Mouse (Mus musculus) small intestine, adult 2 months (tissue): ENCODE results near the gene Tmeff2. TPM values are rescaled to one million over a fixed set of nuclear protein-coding genes. Genes with fewer than 3 reads are reported as not detected.

ENCODE experiments used
- H3K27ac ChIP-seq: fragments of 200-500 bp; 2 replicates; pipeline ENCODE4 v1.5.1; 2012; ENCODE audit warnings: low read depth, low read length, control low read depth, inconsistent platforms; ENCODE audit not compliant: insufficient read depth
- H3K27me3 ChIP-seq: fragments of 200-500 bp; 2 replicates; pipeline ENCODE4 v1.6.1; 2012; ENCODE audit warnings: mild to moderate bottlenecking, moderate library complexity, low read length, inconsistent platforms; ENCODE audit not compliant: control insufficient read depth, insufficient read depth
- H3K36me3 ChIP-seq: fragments of 200-500 bp; 2 replicates; pipeline ENCODE4 v1.6.1; 2012; ENCODE audit warnings: mild to moderate bottlenecking, low read length, control low read depth, inconsistent platforms; ENCODE audit not compliant: control insufficient read depth, insufficient read depth
- H3K4me1 ChIP-seq: fragments of 200-500 bp; 2 replicates; pipeline ENCODE4 v1.6.1; 2012; ENCODE audit warnings: low read length, inconsistent platforms, mixed read lengths; ENCODE audit not compliant: control insufficient read depth, insufficient read depth, insufficient read length
- H3K4me3 ChIP-seq: fragments of 200-500 bp; 2 replicates; pipeline ENCODE4 v1.5.1; 2012; ENCODE audit warnings: low read depth, mild to moderate bottlenecking, control low read depth, inconsistent platforms, low read length, moderate library complexity
- CTCF ChIP-seq: fragments of 200-500 bp; IDR thresholded peaks from 2 replicates; pipeline ENCODE4 v1.5.1; 2012; ENCODE audit warnings: low read depth, mild to moderate bottlenecking, control low read depth, inconsistent platforms, low read length, moderate library complexity, mixed read lengths; ENCODE audit not compliant: insufficient replicate concordance, insufficient read length; ENCODE audit errors: extremely low read depth
- POLR2A ChIP-seq: fragments of 200-500 bp; IDR thresholded peaks from 2 replicates; pipeline ENCODE4 v1.6.1; 2012; ENCODE audit warnings: low read depth, mild to moderate bottlenecking, control low read depth, inconsistent platforms, low read length, moderate library complexity
- WGBS: fragments of 180-500 bp; shearing (Covaris S2); methylation state at CpG from one replicate; pipeline ENCODE4 v1.1.7; 2018; 5-methylcytosine and 5-hydroxymethylcytosine counted together
- polyA plus RNA-seq: library from polyadenylated mRNA; depleted of rRNA; stranded (reverse); fragments of >200 nt; gene quantifications from 2 replicates; pipeline ENCODE4 v1.2.3, GENCODE M21; 2012

The Tmeff2 gene
- polyA plus RNA-seq, 1 experiment, result 0.22 TPM

- Histone ChIP-seq H3K4me3 (no peak overlapping the region), H3K27me3 (no peaks in the 10 kb centered on the region), H3K36me3 (no peaks in the 10 kb centered on the region), H3K4me1 (no peaks in the 10 kb centered on the region), H3K27ac (no peak overlapping the region)
- TF ChIP-seq CTCF (no peak), POLR2A (no peak)
- 48% methylated on average over 2 of the region's 2 CpGs for WGBS
Observed at GRCm38 (mm10) chr1:51107299-51107698, 206.9 kb downstream of the Tmeff2 start.

DNA sequence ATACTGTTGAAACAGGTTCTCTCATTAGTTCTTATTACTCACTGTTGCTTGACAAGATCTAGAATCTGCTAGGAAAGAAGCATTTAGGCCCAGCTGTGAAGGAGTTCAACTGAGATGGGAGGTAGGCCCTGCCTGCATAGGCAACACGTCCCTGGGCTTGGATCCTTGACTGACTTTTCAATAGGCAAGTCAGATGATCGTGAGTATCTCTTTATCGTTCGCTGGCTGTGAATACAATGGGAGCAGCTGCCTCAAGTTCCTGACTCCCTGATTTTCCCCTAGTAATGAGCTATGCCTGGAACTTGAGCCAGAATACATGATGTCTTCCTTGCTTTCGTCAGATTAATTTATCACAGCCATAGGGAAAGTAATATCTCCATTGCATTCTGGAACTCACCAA is 214.3 kb downstream of the Tmeff2 start:
- H3K27me3 ChIP-seq, result no peaks in the 10 kb centered on the region
- WGBS, result 88% methylated on average over 5 of the region's 5 CpGs

GRCm38 (mm10) chr1:51115761-51116160 is 215.3 kb downstream of the Tmeff2 start:
- Histone ChIP-seq H3K27me3 (no peaks in the 10 kb centered on the region), H3K27ac (no peak overlapping the region), H3K4me1 (no peaks in the 10 kb centered on the region), H3K4me3 (no peak overlapping the region), H3K36me3 (no peaks in the 10 kb centered on the region)
- WGBS, result 85% methylated on average over 5 of the region's 5 CpGs
- TF ChIP-seq CTCF (no peak), POLR2A (no peak)

More for the DNA sequence above, 214.3 kb downstream of the Tmeff2 start:
- H3K4me1 ChIP-seq, result no peaks in the 10 kb centered on the region
- H3K27ac ChIP-seq, result no peak overlapping the region
- TF ChIP-seq POLR2A (no peak), CTCF (no peak)
- H3K4me3 ChIP-seq, result no peak overlapping the region
- no peaks in the 10 kb centered on the region for H3K36me3 ChIP-seq

- Histone ChIP-seq H3K27me3 (no peaks in the 10 kb centered on the region), H3K4me3 (no peak overlapping the region), H3K27ac (no peak overlapping the region), H3K4me1 (no peaks in the 10 kb centered on the region), H3K36me3 (no peaks in the 10 kb centered on the region)
- TF ChIP-seq CTCF (no peak), POLR2A (no peak)
- WGBS, result 88% methylated on average over 2 of the region's 2 CpGs
Observed at GRCm38 (mm10) chr1:51117830-51118229, 217.4 kb downstream of the Tmeff2 start.

DNA sequence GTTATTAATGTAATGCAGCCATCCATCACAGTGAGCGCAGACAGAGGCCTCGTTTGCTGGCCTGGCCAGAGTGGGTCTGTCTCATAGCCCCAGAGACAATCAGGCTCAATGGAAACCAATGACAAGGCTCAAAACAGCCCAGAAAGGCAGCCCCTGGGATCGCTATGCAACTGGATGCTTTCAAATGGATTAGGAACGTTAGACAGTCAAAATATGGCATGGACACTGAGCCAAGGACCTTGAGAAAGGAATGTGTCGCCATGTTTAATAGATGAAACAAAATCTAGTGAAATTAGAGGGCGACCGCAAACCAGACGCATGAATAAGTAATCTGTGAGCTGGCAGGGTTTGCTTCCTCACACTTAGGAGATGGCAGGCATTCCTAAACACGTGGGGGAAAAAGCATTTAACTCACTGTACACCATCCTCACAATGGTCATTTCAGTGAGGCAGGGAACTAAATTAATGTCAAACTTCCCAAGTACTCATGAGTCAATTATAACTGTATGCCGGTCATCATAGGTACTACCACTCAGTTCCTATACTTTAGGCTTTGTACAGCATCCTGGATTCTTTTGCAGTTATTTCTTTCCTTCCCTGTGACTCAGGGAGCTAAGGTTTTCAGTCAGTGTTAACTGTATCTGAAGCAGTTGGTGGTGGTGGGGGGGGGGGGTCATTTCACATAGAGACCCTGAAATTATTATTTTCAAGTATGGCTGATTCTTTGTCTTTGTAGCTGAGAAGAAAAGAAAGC is 225.4 kb downstream of the Tmeff2 start:
- 69% methylated on average over 10 of the region's 10 CpGs for WGBS
- Histone ChIP-seq H3K27ac (no peak overlapping the region), H3K27me3 (no peaks in the 10 kb centered on the region), H3K36me3 (no peaks in the 10 kb centered on the region), H3K4me3 (no peak overlapping the region), H3K4me1 (no peaks in the 10 kb centered on the region)
- TF ChIP-seq POLR2A, result no peak
- TF ChIP-seq CTCF, result no peak

GRCm38 (mm10) chr1:51126425-51126765 is 225.9 kb downstream of the Tmeff2 start:
- no peak overlapping the region for H3K27ac ChIP-seq
- no peaks in the 10 kb centered on the region for H3K4me1 ChIP-seq
- no peaks in the 10 kb centered on the region for H3K36me3 ChIP-seq
- H3K4me3 ChIP-seq, result no peak overlapping the region
- TF ChIP-seq CTCF, result no peak
- no peak for TF ChIP-seq POLR2A
- 75% methylated on average over 5 of the region's 5 CpGs for WGBS
- H3K27me3 ChIP-seq, result no peaks in the 10 kb centered on the region

DNA sequence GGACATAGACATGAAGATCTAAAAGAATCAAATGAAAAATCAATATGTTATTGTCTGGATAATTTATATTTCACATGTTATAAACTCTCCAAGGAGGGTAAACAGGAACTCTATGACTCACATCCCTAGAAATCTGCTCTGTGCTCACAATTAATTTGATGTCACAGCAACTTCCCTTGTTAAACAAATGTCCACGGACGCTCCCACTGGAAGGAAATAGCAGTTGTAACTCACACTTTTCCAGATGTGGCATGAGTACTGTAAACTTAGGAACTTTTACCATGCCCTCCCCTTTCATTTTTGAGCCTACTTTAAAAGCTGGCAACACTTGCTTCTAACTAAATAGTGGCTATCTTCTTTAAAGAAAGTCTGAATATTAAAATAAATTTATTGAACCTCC is 236.3 kb downstream of the Tmeff2 start:
- no peaks in the 10 kb centered on the region for H3K36me3 ChIP-seq
- TF ChIP-seq CTCF (no peak), POLR2A (no peak)
- no peak overlapping the region for H3K4me3 ChIP-seq
- WGBS, result 40% methylated on average over 2 of the region's 2 CpGs
- no peak overlapping the region for H3K27ac ChIP-seq
- no peaks in the 10 kb centered on the region for H3K4me1 ChIP-seq
- H3K27me3 ChIP-seq, result no peaks in the 10 kb centered on the region
